Mouse (Mus musculus) hindbrain, embryonic 10.5 days (tissue): ENCODE results near the gene Fgfr1op. TPM values are rescaled to one million over a fixed set of nuclear protein-coding genes. Genes with fewer than 3 reads are reported as not detected.

Source experiments
- DNase-seq: peaks from one replicate; pipeline ENCODE4 v3.0.0-alpha.2; 2017; ENCODE audit warnings: low spot score
- H3K27ac ChIP-seq: fragments of 300-500 bp; sonication (generic); 2 replicates; pipeline ENCODE4 v1.5.1; 2016; ENCODE audit warnings: mild to moderate bottlenecking, moderate library complexity
- H3K27me3 ChIP-seq: fragments of 300-500 bp; sonication (generic); 2 replicates; pipeline ENCODE4 v1.6.1; 2016; ENCODE audit warnings: mild to moderate bottlenecking; ENCODE audit not compliant: poor library complexity, insufficient read depth, severe bottlenecking
- H3K36me3 ChIP-seq: fragments of 300-500 bp; sonication (generic); 2 replicates; pipeline ENCODE4 v1.6.1; 2016; ENCODE audit warnings: mild to moderate bottlenecking, moderate library complexity
- H3K4me1 ChIP-seq: fragments of 300-500 bp; sonication (generic); replicated peaks from 2 replicates; pipeline ENCODE4 v1.6.1; 2016; ENCODE audit warnings: mild to moderate bottlenecking
- H3K4me3 ChIP-seq: fragments of 300-500 bp; sonication (generic); 2 replicates; pipeline ENCODE4 v1.5.1; 2016; ENCODE audit warnings: mild to moderate bottlenecking, moderate library complexity
- H3K9me3 ChIP-seq: fragments of 300-500 bp; sonication (generic); 2 replicates; pipeline ENCODE4 v1.6.1; 2016; ENCODE audit warnings: mild to moderate bottlenecking, moderate library complexity
- WGBS: fragments of 180-500 bp; shearing (Covaris S2); methylation state at CpG from one replicate; pipeline ENCODE4 v1.1.7; 2016; 5-methylcytosine and 5-hydroxymethylcytosine counted together
- polyA plus RNA-seq: library from polyadenylated mRNA; unstranded; fragments of >200 nt; fragmentation: Nextera tagmentation; extraction: Ambion mirVana; gene quantifications from 2 replicates; pipeline ENCODE4 v1.2.1, GENCODE M21; 2016

The Fgfr1op gene
- polyA plus RNA-seq, 1 experiment from 2014 or later, result 40.5 TPM

- Histone ChIP-seq H3K4me1 (no peaks in the 10 kb centered on the region), H3K27me3 (no peaks in the 10 kb centered on the region), H3K27ac (no peak overlapping the region), H3K4me3 (no peak overlapping the region), H3K9me3 (no peaks in the 10 kb centered on the region), H3K36me3 (no peaks in the 10 kb centered on the region)
- WGBS, result 88% methylated on average over 1 of the region's 1 CpGs
- DNase-seq, result no peak
Observed at GRCm38 (mm10) chr17:8214369-8214768, 49.1 kb downstream of the Fgfr1op start.

GRCm38 (mm10) chr17:8215016-8215745 is 49.9 kb downstream of the Fgfr1op start:
- H3K27me3 ChIP-seq, result no peaks in the 10 kb centered on the region
- WGBS, result 91% methylated on average over 12 of the region's 12 CpGs
- H3K9me3 ChIP-seq, result no peaks in the 10 kb centered on the region
- no peaks in the 10 kb centered on the region for H3K4me1 ChIP-seq
- no peak for DNase-seq
- no peak overlapping the region for H3K4me3 ChIP-seq
- H3K36me3 ChIP-seq, result no peaks in the 10 kb centered on the region
- no peak overlapping the region for H3K27ac ChIP-seq

- DNase-seq, result no peak
- no peak overlapping the region for H3K27ac ChIP-seq
- no peak overlapping the region for H3K4me3 ChIP-seq
- no peaks in the 10 kb centered on the region for H3K27me3 ChIP-seq
- H3K36me3 ChIP-seq, result no peaks in the 10 kb centered on the region
- WGBS, result 93% methylated on average over 10 of the region's 10 CpGs
- no peaks in the 10 kb centered on the region for H3K9me3 ChIP-seq
- H3K4me1 ChIP-seq, result no peaks in the 10 kb centered on the region
Observed at GRCm38 (mm10) chr17:8223225-8223624, 57.9 kb downstream of the Fgfr1op start.

- Histone ChIP-seq H3K27me3 (no peaks in the 10 kb centered on the region), H3K27ac (no peak overlapping the region), H3K36me3 (no peaks in the 10 kb centered on the region), H3K4me1 (peaks cover 7% of the 10 kb centered on the region), H3K4me3 (no peak overlapping the region), H3K9me3 (no peaks in the 10 kb centered on the region)
- no peak for DNase-seq
- 81% methylated on average over 1 of the region's 1 CpGs for WGBS
Observed at GRCm38 (mm10) chr17:8224072-8224471, 58.8 kb downstream of the Fgfr1op start.

- no peak for DNase-seq
- no peaks in the 10 kb centered on the region for H3K36me3 ChIP-seq
- peaks cover 7% of the 10 kb centered on the region for H3K4me1 ChIP-seq
- no peaks in the 10 kb centered on the region for H3K27me3 ChIP-seq
- H3K9me3 ChIP-seq, result no peaks in the 10 kb centered on the region
- 86% methylated on average over 2 of the region's 2 CpGs for WGBS
- H3K27ac ChIP-seq, result no peak overlapping the region
- H3K4me3 ChIP-seq, result no peak overlapping the region
Observed at GRCm38 (mm10) chr17:8225166-8225565, 59.9 kb downstream of the Fgfr1op start.

GRCm38 (mm10) chr17:8225746-8226145 is 60.4 kb downstream of the Fgfr1op start:
- Histone ChIP-seq H3K4me1 (peaks cover 7% of the 10 kb centered on the region), H3K27ac (no peak overlapping the region), H3K27me3 (no peaks in the 10 kb centered on the region), H3K4me3 (no peak overlapping the region), H3K36me3 (no peaks in the 10 kb centered on the region), H3K9me3 (no peaks in the 10 kb centered on the region)
- no peak for DNase-seq
- WGBS, result 85% methylated on average over 4 of the region's 4 CpGs

GRCm38 (mm10) chr17:8228622-8229021 is 63.3 kb downstream of the Fgfr1op start:
- no peaks in the 10 kb centered on the region for H3K9me3 ChIP-seq
- no peaks in the 10 kb centered on the region for H3K36me3 ChIP-seq
- 30% methylated on average over 9 of the region's 9 CpGs for WGBS
- no peaks in the 10 kb centered on the region for H3K27me3 ChIP-seq
- no peak overlapping the region for H3K27ac ChIP-seq
- H3K4me3 ChIP-seq, result no peak overlapping the region
- DNase-seq, result no peak
- H3K4me1 ChIP-seq, result peaks cover 7% of the 10 kb centered on the region

GRCm38 (mm10) chr17:8229607-8230006 is 64.3 kb downstream of the Fgfr1op start:
- H3K27me3 ChIP-seq, result no peaks in the 10 kb centered on the region
- DNase-seq, result no peak
- no peak overlapping the region for H3K4me3 ChIP-seq
- 90% methylated on average over 3 of the region's 3 CpGs for WGBS
- H3K9me3 ChIP-seq, result no peaks in the 10 kb centered on the region
- peaks cover 7% of the 10 kb centered on the region for H3K4me1 ChIP-seq
- H3K36me3 ChIP-seq, result no peaks in the 10 kb centered on the region
- H3K27ac ChIP-seq, result no peak overlapping the region

- 79% methylated on average over 5 of the region's 5 CpGs for WGBS
- Histone ChIP-seq H3K4me1 (peaks cover 7% of the 10 kb centered on the region), H3K9me3 (no peaks in the 10 kb centered on the region), H3K27me3 (no peaks in the 10 kb centered on the region), H3K36me3 (no peaks in the 10 kb centered on the region), H3K4me3 (no peak overlapping the region), H3K27ac (no peak overlapping the region)
- no peak for DNase-seq
Observed at GRCm38 (mm10) chr17:8232089-8232488, 66.8 kb downstream of the Fgfr1op start.

GRCm38 (mm10) chr17:8233618-8234214 is 68.4 kb downstream of the Fgfr1op start:
- Histone ChIP-seq H3K27ac (no peak overlapping the region), H3K4me1 (peaks cover 2% of the 10 kb centered on the region), H3K4me3 (no peak overlapping the region), H3K36me3 (no peaks in the 10 kb centered on the region), H3K27me3 (no peaks in the 10 kb centered on the region), H3K9me3 (no peaks in the 10 kb centered on the region)
- 84% methylated on average over 15 of the region's 15 CpGs for WGBS
- DNase-seq, result no peak

GRCm38 (mm10) chr17:8234537-8234936 is 69.2 kb downstream of the Fgfr1op start:
- DNase-seq, result no peak
- H3K36me3 ChIP-seq, result no peaks in the 10 kb centered on the region
- no peaks in the 10 kb centered on the region for H3K27me3 ChIP-seq
- H3K9me3 ChIP-seq, result no peaks in the 10 kb centered on the region
- no peaks in the 10 kb centered on the region for H3K4me1 ChIP-seq
- no peak overlapping the region for H3K27ac ChIP-seq
- WGBS, result 87% methylated on average over 4 of the region's 4 CpGs
- no peak overlapping the region for H3K4me3 ChIP-seq

- DNase-seq, result no peak
- H3K4me3 ChIP-seq, result no peak within 1 kb of the TSS
- WGBS, result 77% methylated on average over 3 of the region's 3 CpGs
- H3K9me3 ChIP-seq, result no peaks in the 10 kb centered on the region
- no peak within 1 kb of the TSS for H3K27ac ChIP-seq
- 0 out of 2 replicates have a peak, but pooled peaks cover 2% of the 10 kb centered on the region for H3K4me1 ChIP-seq
- no peaks in the 10 kb centered on the region for H3K36me3 ChIP-seq
- no peaks in the 10 kb centered on the region for H3K27me3 ChIP-seq
Observed at GRCm38 (mm10) chr17:8235743-8236142, 70.4 kb downstream of the Fgfr1op start, which contains the start of gene Ccr6. TSS of gene Ccr6 (plus strand) at chr17:8236043.

- H3K27ac ChIP-seq, result no peak overlapping the region
- 85% methylated on average over 15 of the region's 15 CpGs for WGBS
Observed at GRCm38 (mm10) chr17:8238012-8238710, 72.9 kb downstream of the Fgfr1op start.

More at GRCm38 (mm10) chr17:8238012-8238710, 72.9 kb downstream of the Fgfr1op start:
- H3K4me1 ChIP-seq, result 0 out of 2 replicates have a peak, but pooled peaks cover 2% of the 10 kb centered on the region
- no peaks in the 10 kb centered on the region for H3K27me3 ChIP-seq
- no peak overlapping the region for H3K4me3 ChIP-seq
- no peaks in the 10 kb centered on the region for H3K9me3 ChIP-seq
- no peaks in the 10 kb centered on the region for H3K36me3 ChIP-seq
- no peak for DNase-seq
